Mouse (Mus musculus): ENCODE data around the gene Ceacam2.
"Not testable (repeated sequence)": the region's sequence is repeated elsewhere in the genome, so short reads cannot be mapped to it uniquely, and the experiment has no call there.

Ceacam2 gene

DNA sequence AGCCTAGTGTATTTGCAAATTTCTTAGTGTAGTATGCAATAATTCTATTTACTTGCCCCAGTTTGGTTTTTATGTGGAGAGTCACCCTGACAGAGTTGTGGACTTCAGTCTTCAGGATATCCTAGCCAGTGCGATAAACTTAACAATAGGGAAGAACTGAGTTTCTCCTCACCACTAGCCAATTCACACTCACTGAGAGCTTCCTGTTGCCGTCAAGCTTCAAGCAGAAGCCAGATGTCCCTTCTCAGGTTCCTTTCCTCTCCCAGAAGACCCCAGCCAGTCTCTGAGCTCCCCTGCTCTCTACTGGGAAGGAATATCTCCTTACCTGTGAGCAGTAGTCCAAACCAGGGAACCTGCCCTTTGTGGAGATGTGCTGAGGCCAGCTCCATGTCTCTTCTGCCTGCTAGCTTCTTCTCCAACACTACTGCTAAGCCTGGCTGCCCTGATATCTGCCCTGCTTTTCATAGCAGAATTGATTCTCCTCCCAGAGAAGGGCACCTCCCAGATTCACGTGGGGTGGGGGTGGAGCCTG is at the start of gene Ceacam2:
Gene Ceacam2, minus strand, starts transcription at position 482 of the 532 bp plus-strand sequence.
- not testable (repeated sequence) for DNase-seq (ENCODE audit: low spot score in 2 of 2)

- no peak for DNase-seq (ENCODE audit: low spot score in 2 of 2)
Measured at GRCm38 (mm10) chr7:25585351-25586204, 45.9 kb upstream of the Ceacam2 start.

- no peak for DNase-seq (ENCODE audit: low spot score in 2 of 2)
Measured at GRCm38 (mm10) chr7:25584651-25585050, 45.0 kb upstream of the Ceacam2 start.

GRCm38 (mm10) chr7:25582301-25582810 is 42.7 kb upstream of the Ceacam2 start:
- DNase-seq (ENCODE audit: low spot score in 2 of 2): no peak

GRCm38 (mm10) chr7:25579441-25579840 is 39.8 kb upstream of the Ceacam2 start:
- no peak for DNase-seq (ENCODE audit: low spot score in 2 of 2)

GRCm38 (mm10) chr7:25576793-25577437 is 37.3 kb upstream of the Ceacam2 start:
- DNase-seq (ENCODE audit: low spot score in 2 of 2): peak in 1 of 2 experiments; percentile 73

DNA sequence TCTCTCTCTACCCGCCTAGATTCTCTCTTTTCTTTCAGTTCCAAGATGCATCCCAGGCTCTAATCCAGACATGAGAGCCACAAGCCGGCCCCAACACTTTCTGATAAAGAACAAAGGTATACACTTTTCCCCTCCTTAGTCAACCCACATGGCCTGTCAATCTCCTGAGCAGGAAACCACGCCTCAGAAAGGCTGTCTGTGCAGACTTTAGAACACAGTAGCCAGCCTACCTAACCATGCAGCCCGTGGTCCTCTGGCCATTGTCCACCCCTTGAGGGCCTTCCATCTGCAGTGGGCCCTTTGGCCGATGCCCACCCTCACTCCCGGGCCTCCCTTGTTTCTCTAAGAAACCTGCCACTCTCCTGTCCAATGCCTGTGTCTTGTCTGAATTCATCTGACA is 36.7 kb upstream of the Ceacam2 start:
- DNase-seq (ENCODE audit: low spot score in 2 of 2): not testable (repeated sequence)

GRCm38 (mm10) chr7:25575870-25576269 is 36.2 kb upstream of the Ceacam2 start:
- DNase-seq (ENCODE audit: low spot score in 2 of 2): no peak

GRCm38 (mm10) chr7:25575105-25575504 is 35.4 kb upstream of the Ceacam2 start:
- no peak for DNase-seq (ENCODE audit: low spot score in 2 of 2)

DNA sequence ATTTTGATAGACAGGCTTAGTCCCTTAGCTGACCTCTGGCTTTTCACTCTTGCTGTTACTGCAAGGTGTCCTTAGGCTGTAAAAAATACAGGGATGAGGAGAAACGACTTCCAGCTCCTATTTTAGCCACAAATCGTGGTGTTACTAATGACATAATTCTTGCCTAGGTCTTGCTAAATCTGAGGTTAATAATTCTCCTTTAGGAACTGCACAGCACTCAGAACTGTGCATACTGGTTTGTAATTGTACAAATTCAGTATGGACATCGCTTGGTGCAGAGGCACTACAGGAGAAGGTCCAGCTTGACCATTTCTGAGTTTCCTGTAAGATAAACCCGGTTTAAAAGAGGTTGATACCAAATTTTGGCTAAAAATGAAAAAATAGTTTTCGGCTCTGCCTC is 34.1 kb upstream of the Ceacam2 start:
- DNase-seq (ENCODE audit: low spot score in 2 of 2): not testable (repeated sequence)

DNA sequence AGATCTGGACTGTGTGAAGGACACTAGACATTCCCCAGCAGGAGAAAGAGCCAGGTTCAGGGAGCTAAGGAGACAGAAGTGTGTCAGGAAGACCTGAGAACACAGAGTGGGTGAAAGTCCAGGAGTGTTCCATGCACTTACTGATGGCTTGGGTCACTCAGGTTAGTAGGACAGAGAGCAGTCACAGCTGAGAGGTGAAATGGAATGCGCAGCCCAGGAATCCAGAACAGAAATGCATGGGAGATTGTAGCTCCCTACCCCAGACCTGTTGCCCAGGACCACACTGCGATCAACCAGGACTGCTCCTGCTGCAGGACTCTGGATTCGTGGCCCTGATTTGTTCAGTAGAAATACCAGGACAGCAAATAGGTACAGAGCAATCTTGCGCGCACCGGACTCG is 29.1 kb upstream of the Ceacam2 start:
- no peak for DNase-seq (ENCODE audit: low spot score in 2 of 2)

DNA sequence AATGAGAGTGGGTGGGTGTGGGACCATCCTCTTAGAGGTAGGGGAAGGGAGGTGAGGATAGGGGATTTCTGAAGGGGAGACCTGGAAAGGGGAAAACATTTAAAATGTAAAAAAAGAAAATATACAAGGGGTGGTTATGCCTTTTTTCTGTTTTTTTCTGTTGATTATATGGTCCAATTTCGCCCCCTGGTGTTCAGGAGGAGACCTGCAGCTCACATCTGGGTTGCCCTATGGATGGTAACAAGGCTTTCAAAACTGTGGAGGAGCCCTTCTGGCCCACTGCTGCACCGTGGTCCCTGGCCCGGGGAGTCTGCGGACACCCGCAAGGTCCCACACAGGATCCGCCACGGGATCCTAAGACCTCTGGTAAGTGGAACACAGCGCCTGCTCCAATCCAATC is 1.8 kb upstream of the Ceacam2 start:
- peak in 1 of 2 experiments; percentile 27 for DNase-seq (ENCODE audit: low spot score in 2 of 2)

- peak in 1 of 2 experiments; percentile 19 for DNase-seq (ENCODE audit: low spot score in 2 of 2)
Measured at GRCm38 (mm10) chr7:25539954-25540353, 297 bp upstream of the Ceacam2 start.

DNA sequence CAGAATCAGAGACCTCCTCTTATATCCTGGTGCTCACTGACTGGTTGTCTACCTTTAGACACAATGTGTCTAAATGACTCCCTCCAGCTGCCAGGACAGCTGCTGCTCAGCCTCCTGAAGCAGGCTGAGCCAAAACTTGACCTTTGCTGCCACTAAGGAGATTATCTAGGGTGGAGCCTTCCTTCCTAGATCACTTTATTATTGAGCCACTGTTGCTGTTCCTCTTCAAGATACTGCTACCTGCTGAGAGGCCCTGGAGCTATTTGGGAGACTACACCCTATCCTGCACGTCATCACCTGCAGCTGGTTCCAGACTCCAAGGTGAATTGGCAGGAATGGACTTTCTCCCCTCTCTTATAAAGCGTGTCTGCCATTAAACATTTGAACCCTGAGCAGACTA is 8.8 kb downstream of the Ceacam2 start:
- DNase-seq (ENCODE audit: low spot score in 2 of 2): no peak

- DNase-seq (ENCODE audit: low spot score in 2 of 2): not testable (repeated sequence)
Measured at GRCm38 (mm10) chr7:25516070-25516777, 23.4 kb downstream of the Ceacam2 start.

GRCm38 (mm10) chr7:25515667-25516066 is 24.0 kb downstream of the Ceacam2 start:
- not testable (repeated sequence) for DNase-seq (ENCODE audit: low spot score in 2 of 2)

GRCm38 (mm10) chr7:25509925-25510324 is 29.7 kb downstream of the Ceacam2 start:
- DNase-seq (ENCODE audit: low spot score in 2 of 2): no peak

GRCm38 (mm10) chr7:25494649-25495048 is 45.0 kb downstream of the Ceacam2 start:
- DNase-seq (ENCODE audit: low spot score in 2 of 2): no peak

GRCm38 (mm10) chr7:25490698-25491097 is 49.0 kb downstream of the Ceacam2 start:
- not testable (repeated sequence) for DNase-seq (ENCODE audit: low spot score in 2 of 2)

DNA sequence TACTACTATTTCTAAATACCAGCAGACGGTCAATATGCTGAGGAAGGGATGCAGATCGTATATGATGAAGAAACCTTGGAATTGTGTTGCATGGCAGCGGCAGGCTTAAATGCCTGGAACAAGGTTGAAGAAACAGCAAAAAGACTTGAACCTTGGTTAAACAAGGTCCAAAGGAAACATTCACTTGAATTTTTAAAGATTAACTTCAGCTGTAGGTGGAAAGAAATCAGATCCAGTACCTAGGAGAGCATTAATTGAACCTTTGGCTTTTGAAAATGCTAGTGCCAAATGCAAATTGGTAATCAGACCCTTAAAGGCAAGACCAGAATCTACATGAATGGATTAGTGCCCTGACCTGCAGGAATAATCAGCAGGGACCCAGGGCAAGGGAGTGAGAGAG is 50.3 kb downstream of the Ceacam2 start:
- not testable (repeated sequence) for DNase-seq (ENCODE audit: low spot score in 2 of 2)

- DNase-seq (ENCODE audit: low spot score in 2 of 2): peak in 1 of 2 experiments; percentile 61
Measured at GRCm38 (mm10) chr7:25486186-25486585, 53.5 kb downstream of the Ceacam2 start.

- DNase-seq (ENCODE audit: low spot score in 2 of 2): no peak
Measured at GRCm38 (mm10) chr7:25485061-25485460, 54.6 kb downstream of the Ceacam2 start.
